Mouse (Mus musculus) testis, adult 2 months (tissue): ENCODE results near the gene Tmem246.

Experiments
- CTCF ChIP-seq: fragments of 200-500 bp; IDR thresholded peaks from 2 replicates; pipeline ENCODE4 v1.5.1; 2012; ENCODE audit warnings: low read depth, mild to moderate bottlenecking, inconsistent platforms, low read length, moderate library complexity; ENCODE audit not compliant: control insufficient read depth, insufficient read depth, insufficient replicate concordance
- POLR2A ChIP-seq: fragments of 200-500 bp; IDR thresholded peaks from 2 replicates; pipeline ENCODE4 v1.6.1; 2012; ENCODE audit warnings: low read depth, mild to moderate bottlenecking, inconsistent platforms, low read length, moderate library complexity; ENCODE audit not compliant: control insufficient read depth

DNA sequence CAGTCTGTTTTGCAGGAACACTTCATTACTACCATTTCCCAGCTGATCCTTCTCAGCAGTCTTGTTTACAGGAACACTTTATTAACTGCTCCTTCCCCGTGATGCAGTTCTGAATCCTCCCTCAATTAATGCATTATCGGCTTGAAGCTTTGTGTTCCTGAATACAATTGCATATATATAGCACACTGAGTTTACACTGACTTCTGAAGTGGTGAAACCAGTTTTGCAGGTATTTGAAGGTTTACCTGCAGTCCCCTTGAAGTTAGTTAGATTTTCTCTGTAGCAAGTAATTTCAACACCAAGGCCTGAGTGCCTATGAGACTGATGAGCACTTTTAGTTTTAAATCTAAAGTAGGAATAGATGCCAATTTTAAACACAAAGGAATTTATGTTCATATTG, 24.6 kb upstream of the Tmem246 start:
- TF ChIP-seq POLR2A = no peak
- TF ChIP-seq CTCF = no peak
